Mouse (Mus musculus) retina, adult 2 months (tissue): ENCODE measurements around the gene Nrg3.
"Not testable (repeated sequence)": the region's sequence is repeated elsewhere in the genome, so short reads cannot be mapped to it uniquely, and the experiment has no call there.

Experiments used
- DNase-seq: peaks from one replicate; pipeline ENCODE4 v3.0.0-alpha.2; 2012; ENCODE audit warnings: low read depth, low spot score

The Nrg3 gene

DNA sequence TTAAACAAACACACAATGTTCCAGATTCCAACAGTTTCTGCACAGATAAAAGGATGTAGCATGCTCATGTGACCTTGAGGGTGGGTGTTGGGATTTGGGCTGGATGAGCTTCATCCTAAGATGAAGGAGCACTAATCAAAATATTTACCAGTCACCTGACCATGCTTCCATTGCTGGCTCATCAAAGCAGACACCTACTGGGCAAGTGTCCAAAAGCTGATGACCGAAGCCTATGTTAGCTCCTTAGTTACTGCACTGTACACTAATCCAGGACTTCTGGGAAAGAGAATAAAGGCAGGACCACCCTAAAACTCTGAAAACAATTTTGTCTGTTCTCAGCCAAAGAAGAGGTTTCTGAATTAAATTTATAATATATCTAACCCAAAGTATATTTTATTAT is 261.4 kb downstream of the Nrg3 start:
- DNase-seq, result no peak

DNA sequence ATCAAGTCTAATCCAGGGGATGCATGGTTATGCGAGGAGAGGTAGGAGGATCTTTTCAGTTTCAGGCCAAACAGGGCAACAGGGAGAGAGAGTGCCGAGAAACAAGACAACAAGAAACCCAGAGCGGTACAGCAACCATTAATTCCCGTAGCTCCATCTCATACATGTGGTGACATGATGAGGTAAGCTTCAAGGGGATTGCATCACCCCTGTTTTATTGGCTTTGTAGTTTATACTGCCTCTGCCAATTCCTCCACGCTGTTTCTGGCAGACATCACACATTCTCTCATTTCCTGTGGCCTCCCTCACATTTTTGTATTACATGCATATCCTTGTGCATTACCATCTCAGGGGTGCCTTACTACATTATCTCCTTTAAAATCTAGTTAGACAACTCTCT is 280.9 kb downstream of the Nrg3 start:
- DNase-seq, result no peak

DNA sequence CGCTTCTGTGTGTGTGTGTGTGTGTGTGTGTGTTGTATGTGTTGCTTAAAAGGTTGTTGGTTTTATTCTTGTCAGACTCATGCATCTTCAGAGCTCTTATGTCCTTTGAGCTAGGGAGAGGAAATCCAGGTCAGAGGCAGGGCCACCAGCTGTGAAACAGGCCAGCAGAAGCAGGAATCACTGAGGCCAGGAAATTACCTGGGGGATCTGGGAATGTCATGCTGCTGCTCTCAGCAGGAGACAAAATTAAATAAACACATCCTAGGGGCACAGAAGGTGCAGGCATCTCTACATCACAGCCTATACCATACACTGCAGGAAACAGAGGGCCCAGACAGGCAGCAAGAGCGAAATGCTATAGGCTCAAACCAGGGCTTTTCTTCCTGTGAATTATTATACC is 299.2 kb downstream of the Nrg3 start:
- DNase-seq, result no peak

- DNase-seq, result no peak
Measured at GRCm38 (mm10) chr14:39160140-39160539, 312.7 kb downstream of the Nrg3 start.

DNA sequence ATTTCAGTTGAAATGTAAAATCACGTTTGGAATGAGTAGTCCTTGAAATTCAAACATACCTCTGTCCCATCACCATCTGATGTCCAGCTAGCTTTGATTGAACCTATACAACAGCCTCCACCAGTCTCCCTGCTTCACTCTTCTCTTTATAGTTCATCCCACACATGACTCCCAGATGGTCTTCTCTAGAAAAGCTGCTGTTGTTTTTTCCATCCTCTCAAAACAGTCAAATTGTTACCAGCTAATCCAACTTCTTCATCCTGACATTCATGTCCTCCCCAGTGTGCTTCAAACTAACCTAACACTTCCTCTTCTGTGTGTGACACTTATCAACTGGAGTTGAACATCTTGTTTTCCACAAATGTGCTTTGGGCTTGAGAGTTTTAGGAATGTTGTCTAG is 317.4 kb downstream of the Nrg3 start:
- no peak for DNase-seq

GRCm38 (mm10) chr14:39129766-39130165 is 343.1 kb downstream of the Nrg3 start:
- no peak for DNase-seq

DNA sequence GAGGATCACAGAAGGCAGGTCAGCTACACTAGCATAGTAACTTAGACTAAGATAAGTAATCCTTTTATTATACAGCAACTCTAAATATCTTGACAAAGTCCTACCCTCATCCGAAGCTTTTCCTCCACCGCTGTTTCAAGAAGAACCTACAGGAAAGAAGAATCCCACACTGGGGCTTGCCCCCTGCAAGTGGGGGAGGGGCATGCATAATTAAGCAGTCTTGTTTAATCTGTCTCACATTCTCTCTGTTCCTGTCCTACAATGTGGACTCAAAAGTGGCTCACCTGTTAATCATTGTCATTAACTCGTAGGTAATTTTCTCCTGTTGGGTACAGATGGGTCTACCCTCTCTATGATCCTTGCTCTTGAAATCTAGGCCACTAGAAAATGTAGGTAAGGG is 354.9 kb downstream of the Nrg3 start:
- no peak for DNase-seq

GRCm38 (mm10) chr14:39116522-39117231 is 356.2 kb downstream of the Nrg3 start:
- DNase-seq, result not testable (repeated sequence)

DNA sequence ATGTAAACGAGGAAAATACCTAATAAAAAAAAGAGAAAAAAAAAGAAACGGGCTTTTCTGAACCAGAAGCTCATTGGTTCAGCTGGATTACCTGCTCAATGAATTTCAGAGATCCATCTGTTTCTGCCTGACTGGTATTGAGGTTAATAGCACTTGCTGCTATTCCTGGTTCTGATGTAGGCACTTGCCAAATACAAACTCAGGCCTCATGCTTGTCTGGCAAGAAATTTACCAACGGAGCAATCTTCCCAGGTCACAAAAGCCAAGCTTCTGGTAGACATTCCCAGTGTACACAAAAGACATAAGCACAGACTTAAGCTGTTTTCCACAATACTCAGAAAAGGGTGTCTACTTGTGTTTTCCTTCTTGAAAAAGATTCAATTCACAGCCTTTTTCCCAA is 363.3 kb downstream of the Nrg3 start:
- DNase-seq, result peak; percentile 9

GRCm38 (mm10) chr14:39106776-39107175 is 366.1 kb downstream of the Nrg3 start:
- no peak for DNase-seq

- DNase-seq, result no peak
Measured at GRCm38 (mm10) chr14:39095219-39095618, 377.7 kb downstream of the Nrg3 start.

DNA sequence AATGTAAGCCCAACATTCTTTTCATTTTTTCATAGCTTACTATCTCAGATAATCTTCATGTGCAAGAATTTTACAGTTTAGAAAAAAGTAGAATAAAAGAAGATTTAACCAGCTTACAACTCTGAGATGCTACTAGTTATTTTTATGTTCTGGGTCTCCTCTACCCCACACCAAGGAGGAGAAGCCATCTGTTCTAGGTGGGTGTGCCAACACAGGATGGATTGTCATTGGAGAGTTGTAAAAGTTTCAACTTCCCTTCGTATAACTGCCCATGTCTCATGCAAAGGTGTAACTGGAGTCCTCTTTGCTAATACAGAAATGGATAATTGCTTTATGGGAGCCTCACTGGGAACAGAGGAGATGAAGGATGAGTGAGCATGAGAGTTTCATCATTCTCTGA is 393.4 kb downstream of the Nrg3 start:
- DNase-seq, result no peak

DNA sequence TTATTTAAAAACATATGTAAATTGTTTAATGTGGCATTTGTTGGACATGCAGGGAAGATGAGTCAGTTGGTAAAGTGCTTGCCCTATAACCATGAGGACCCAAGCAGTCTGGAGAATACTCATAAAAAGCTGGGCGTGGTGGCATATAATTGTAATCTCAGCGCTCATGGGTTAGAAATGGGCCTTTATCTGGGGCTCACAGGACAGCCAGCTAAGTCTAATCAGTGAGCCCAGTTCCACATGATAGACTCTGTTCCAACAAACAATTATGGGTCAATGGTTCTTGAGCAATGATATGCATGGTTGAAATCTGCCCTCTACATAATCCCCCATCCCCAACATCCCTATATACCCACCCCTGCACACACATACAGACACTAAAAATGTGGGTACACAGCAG is 421.3 kb downstream of the Nrg3 start:
- no peak for DNase-seq

DNA sequence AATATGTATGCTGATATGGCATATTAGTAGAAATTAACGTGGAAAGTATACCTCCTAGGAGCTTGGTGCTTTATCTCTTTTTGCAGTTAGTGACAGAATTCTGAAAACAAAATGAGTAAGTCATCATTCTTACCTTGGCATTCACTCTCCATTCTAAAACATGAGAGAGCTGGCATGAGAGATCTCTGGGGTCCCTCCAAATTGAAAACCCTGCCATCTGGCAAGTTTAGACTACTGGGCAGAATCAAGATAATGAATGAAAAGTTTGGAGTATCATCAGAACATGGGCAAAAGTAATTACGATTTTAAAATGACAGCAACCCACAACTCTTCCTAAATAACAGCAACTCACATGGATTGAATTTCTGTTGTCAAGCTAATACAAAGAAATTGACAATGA is 423.9 kb downstream of the Nrg3 start:
- DNase-seq, result no peak

GRCm38 (mm10) chr14:39044290-39044689 is 428.6 kb downstream of the Nrg3 start:
- DNase-seq, result no peak

DNA sequence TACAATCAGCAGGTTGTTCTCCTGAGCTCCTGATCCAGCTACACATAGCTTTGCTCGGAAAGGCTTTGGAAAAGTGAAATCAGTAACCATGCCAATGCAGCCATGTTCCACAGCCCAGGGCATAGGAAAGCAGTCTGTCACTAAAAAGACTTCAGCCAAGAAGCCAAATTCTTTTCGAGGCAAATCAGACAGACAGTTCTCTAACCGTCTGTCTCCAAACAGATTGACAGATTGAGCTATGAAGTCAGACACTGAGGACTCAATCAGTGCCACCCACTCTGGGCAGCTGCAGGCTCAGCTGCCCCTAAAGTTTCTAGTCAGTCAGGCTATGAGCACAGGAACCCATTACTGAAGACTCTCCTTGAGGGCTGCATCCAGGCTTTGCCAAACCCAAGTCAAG is 429.1 kb downstream of the Nrg3 start:
- no peak for DNase-seq

- DNase-seq, result no peak
Measured at GRCm38 (mm10) chr14:39043384-39043783, 429.5 kb downstream of the Nrg3 start.

DNA sequence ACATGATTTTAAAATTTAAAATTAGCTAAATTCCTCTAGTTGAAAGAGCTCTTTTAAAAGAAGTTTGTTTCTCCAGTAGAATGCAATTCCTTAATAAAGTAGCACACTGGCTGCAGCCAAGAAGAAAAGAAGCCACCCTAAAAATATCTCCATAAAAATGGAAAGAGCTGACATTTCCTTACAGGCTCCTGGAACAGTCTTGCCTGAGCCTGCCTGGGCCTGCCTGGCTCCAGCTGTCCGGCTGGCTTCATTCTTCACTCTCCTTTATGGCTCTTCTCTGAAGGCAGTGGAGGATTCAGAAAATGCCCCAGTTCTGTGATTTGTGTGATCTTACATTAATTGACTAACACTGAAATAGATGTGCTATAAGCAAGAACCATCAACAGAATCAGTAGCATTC is 433.8 kb downstream of the Nrg3 start:
- DNase-seq, result no peak

DNA sequence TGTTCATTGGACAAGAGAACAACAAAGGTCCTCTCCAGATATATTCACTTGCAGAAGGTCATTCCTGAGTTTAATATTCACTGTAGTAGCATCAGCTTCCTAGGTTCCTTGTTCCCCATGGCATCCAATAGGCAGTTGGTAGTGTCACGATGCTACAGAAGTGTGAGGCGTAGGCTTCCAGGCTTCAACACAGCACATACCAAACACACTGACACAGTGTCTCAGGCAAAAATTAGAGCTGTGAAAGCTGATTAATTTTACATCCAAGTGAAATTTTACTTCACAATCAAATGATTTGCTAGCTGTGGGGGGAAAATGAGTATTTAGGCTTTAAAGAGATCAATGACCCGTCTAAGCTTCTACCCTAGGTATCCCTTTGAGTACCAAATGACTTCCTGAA is 438.4 kb downstream of the Nrg3 start:
- DNase-seq, result no peak

- no peak for DNase-seq
Measured at GRCm38 (mm10) chr14:39023065-39023464, 449.8 kb downstream of the Nrg3 start.

- DNase-seq, result no peak
Measured at GRCm38 (mm10) chr14:39014126-39014525, 458.8 kb downstream of the Nrg3 start.

DNA sequence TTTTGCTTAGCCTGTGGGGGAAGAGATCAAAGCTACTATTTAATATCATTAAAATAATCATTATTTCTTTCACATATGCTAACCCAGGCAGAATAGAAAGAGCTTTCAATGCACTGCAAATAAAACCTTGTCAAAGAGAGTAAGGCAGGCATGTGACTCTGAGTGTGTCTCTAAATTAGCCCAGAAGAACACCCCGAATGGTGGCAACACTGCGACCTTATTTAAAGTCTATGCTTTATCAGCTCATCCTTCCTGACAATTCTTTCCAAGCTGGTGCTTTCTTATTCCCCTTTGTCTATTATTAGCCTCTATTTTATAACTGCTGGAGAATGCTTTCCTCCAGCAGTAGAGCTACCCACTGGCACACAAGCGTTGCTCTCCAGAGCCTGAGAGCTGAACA is 475.0 kb downstream of the Nrg3 start:
- no peak for DNase-seq

DNA sequence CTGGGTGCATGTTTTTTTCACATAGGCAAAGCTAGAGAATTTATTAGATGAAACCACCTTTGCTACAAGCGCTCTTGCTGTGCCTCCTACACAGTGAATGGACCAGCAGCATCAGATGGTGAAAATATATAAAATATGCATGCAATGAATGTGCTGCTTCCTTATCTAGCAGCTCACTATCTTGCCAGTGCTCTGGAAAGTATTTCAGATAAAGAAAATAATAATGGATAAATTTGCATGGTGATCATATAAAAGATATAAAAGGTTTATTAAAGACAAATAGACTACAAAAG is 480.4 kb downstream of the Nrg3 start:
- DNase-seq, result no peak

DNA sequence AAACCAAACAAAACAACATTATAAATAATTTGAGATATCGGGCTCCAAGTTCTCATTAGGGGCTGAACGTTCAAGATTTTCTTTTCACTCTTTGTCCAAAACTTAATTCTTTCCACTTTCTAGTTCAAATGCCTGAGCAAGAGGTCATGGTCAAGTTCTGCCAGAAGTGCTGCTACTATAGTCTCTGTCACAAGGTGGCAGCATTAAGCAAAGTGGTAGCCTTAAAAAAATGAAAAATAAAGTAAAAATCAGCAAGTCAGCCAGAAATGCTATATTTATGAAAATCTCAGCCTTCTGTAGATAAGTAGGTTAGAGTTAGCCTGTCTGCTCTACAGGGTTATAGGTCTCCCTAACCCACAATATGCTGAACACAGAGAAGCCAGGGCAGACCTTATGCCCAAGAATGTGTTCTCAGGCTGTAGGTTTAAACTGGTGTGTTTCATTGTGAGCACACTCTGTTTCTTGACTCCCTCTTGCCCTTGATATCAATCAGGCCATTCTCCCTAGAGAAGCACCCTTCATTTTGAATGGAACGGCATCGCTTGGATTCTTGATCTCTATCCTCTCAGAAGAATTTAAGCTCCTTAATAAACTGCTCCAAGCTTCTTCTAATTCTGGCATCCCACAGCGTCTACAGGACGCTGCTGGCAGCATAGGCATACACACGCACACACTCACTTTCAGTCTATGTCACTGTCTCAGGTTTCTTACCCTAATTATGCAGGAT is 480.9 kb downstream of the Nrg3 start:
- peak; percentile 6 for DNase-seq
